Mouse (Mus musculus): ENCODE data around the gene Ncstn.

The Ncstn gene

GRCm38 (mm10) chr1:172027809-172028102, 54.8 kb downstream of the Ncstn start:
- DNase-seq (ENCODE audit: low spot score in 2 of 2) = no peak

- DNase-seq (ENCODE audit: low spot score in 2 of 2) = peak; percentile 87 to 96
Observed at GRCm38 (mm10) chr1:172027010-172027808, 55.4 kb downstream of the Ncstn start.

- DNase-seq (ENCODE audit: low spot score in 2 of 2) = peak in 1 of 2 experiments; percentile 56
Observed at GRCm38 (mm10) chr1:172026201-172026901, 56.2 kb downstream of the Ncstn start.

- DNase-seq (ENCODE audit: low spot score in 2 of 2) = no peak
Observed at GRCm38 (mm10) chr1:172025201-172025904, 57.2 kb downstream of the Ncstn start.

GRCm38 (mm10) chr1:172024140-172024895, 58.3 kb downstream of the Ncstn start:
- DNase-seq (ENCODE audit: low spot score in 2 of 2) = peak in 1 of 2 experiments; percentile 7

- no peak for DNase-seq (ENCODE audit: low spot score in 2 of 2)
Observed at GRCm38 (mm10) chr1:172019863-172020521, 62.6 kb downstream of the Ncstn start.

GRCm38 (mm10) chr1:172019339-172019738, 63.3 kb downstream of the Ncstn start:
- no peak for DNase-seq (ENCODE audit: low spot score in 2 of 2)

- no peak for DNase-seq (ENCODE audit: low spot score in 2 of 2)
Observed at GRCm38 (mm10) chr1:172018336-172019311, 64.0 kb downstream of the Ncstn start.

GRCm38 (mm10) chr1:172017517-172018070, 65.0 kb downstream of the Ncstn start:
- DNase-seq (ENCODE audit: low spot score in 2 of 2) = no peak

GRCm38 (mm10) chr1:172016660-172017516, 65.7 kb downstream of the Ncstn start:
- DNase-seq (ENCODE audit: low spot score in 2 of 2) = peak in 1 of 2 experiments; percentile 41

GRCm38 (mm10) chr1:172016031-172016430, 66.6 kb downstream of the Ncstn start:
- no peak for DNase-seq (ENCODE audit: low spot score in 2 of 2)
